Mouse (Mus musculus): Measurements from ENCODE around the gene Cbr3.
"Not testable (repeated sequence)": the region's sequence is repeated elsewhere in the genome, so short reads cannot be mapped to it uniquely, and the experiment has no call there.

DNA sequence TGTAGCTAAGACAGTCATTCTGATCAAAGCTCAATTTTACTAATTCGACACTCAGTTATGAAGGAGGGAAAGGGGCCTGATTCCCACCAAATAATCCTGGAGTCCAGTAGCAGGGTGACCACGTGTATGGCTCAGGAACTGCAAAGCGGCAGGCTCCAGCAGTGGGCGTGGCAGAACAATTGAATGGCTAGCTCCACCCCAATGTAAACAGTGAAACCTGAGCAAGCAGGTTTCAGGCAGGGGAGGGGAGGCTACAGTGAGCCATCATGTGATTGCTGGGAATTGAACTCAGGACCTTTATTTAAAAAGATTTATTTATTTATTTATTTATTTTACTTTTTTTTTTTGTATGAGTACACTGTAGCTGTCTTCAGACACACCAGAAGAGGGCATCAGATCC lies 12.5 kb upstream of the Cbr3 start:
- not testable (repeated sequence) for TF ChIP-seq CTCF (IDR thresholded peaks at IDR 0.05; ENCODE audit: low read depth); EP300 (optimal IDR thresholded peaks at IDR 0.05)

Data from stomach, postnatal 0 days (tissue).